Mouse (Mus musculus) heart, postnatal 14 days (tissue): ENCODE results near the gene Tm7sf2. TPM values are rescaled to one million over a fixed set of nuclear protein-coding genes. Genes with fewer than 3 reads are reported as not detected.
"Not testable (repeated sequence)": the region's sequence is repeated elsewhere in the genome, so short reads cannot be mapped to it uniquely, and the experiment has no call there.

ENCODE experiments used
- DNase-seq, 2 experiments: peaks; one replicate each; pipeline ENCODE4 v3.0.0; 2021 to 2022
- intact Hi-C: fragments of 180-260 bp; cut with DNase I; formaldehyde crosslinking; loops from one replicate; pipeline ENCODE4 v1.15.1; 2025
- total RNA-seq, 2 experiments: library from RNA; stranded (reverse); gene quantifications; 2 replicates each; pipeline ENCODE4 v1.2.3; 2021

Gene Tm7sf2
- total RNA-seq, 2 experiments from 2014 or later, result 2.9 to 5.5 TPM

DNA sequence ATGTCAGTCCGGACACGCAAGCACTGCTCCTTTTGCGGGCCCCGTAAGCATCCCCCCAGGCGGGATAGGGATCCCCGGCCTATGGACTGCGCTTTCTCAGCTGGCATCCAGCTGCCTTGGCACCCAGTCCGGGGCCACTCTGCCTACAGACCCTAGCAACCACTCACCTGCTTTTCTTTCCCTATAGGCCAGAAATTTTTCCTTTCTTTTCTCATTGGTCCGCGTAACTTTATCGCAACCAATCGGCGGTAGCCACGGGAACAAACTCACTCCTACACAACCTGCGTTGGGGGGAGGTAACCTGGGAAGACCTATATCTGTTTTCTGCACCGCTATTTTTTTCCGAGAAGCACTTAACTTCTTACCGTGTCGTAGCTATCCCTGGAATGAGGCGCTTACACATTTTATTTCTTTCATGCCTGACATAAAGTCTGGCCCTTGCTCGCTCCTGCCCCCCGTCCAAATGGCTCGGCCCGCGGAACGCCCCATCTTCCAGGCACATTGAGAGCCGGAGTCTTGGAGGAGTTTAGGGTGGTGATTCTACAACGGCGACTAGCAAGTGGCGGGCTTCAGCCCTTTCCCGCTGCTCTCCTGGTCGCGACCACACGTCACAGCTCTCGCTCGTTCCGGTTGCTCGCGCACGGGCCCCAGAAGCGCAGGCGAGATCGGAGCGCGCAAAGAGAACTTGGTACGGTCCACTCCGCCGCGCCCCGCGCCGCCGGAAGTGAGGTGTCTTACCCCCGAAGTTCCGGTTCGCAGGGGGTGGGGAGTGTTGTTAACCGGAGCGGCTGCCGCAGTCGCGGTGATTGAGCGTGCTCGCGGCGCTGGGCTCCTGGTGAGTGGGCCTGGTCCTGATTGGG is 21.6 kb downstream of the Tm7sf2 start, which contains the start of gene Syvn1:
Gene Syvn1, plus strand, starts transcription at position 283 of the 860 bp plus-strand sequence.
- intact Hi-C loops, result loop anchor here (5.0 kb wide), 2 partner anchors 81 to 129 kb away; partner anchors contain the start of gene Snx15

GRCm38 (mm10) chr19:6045366-6046293 is 22.5 kb downstream of the Tm7sf2 start:
- no peak for DNase-seq
- intact Hi-C loops, result loop anchor here (2.0 to 5.0 kb wide), 3 partner anchors 81 to 128 kb away; partner anchors contain the start of genes Pola2 and Snx15

More for the DNA sequence above, 21.6 kb downstream of the Tm7sf2 start, which contains the start of gene Syvn1:
- peak; percentile 89 to 90 for DNase-seq

DNA sequence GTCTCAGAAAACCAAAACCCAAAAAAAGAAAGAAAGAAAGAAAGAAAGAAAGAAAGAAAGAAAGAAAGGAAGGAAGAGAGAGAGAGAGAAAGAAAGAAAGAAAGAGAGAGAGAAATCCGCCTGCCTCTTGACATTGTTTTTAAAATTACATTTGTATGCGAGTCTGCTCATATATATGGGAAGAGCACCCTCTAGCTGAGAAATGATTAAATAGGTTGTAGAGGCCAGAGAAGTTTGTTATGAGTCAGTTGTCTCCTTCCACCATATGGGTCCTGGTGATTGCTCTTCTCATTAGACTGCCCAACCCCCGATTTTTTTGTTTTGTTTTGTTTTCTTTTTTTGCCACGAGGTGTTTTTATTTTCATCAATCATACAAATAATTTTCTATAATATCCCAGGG is 24.1 kb downstream of the Tm7sf2 start:
- intact Hi-C loops, result loop anchor here (2.0 kb wide), 1 partner anchor 79 kb away; the partner anchor contains the start of gene Pola2

DNA sequence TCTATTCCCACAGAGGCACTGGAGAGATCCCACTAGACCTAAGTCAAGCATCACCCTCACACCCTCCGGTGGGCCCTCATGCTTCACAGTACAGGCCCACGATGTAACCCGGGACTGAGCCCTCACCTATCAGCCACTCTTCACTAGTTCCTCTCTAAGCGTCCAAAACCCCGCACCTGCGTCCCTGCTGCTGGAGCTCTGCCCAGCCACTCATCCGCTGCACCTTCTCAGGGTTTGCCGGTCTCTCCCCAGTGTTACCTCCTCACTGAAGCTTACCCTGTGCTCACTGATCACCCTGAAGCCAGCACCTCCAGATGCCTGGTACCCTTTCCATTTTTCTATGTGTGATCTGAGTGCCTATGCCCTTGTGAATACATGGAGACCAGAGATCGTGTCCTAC is 25.9 kb downstream of the Tm7sf2 start:
- intact Hi-C loops, result no loop called here
- DNase-seq, result no peak

More for the DNA sequence above, 24.1 kb downstream of the Tm7sf2 start:
- not testable (repeated sequence) for DNase-seq

DNA sequence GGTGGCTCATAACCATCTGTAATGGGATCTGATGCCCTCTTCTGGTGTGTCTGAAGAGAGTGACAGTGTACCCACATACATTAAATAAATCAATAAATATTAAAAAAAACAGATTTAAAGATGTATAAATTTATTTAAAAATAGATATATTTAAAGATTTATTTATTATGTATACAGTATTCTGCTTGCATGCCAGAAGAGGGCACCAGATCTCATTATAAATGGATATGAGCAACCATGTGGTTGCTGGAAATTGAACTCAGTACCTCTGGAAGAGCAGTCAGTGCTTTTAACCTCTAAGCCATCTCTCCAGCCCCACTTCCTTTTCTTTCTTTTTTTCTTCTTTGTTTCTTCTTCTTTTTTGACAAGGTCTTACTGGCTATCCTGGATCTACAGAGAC is 28.2 kb downstream of the Tm7sf2 start:
- DNase-seq, result no peak
- intact Hi-C loops, result no loop called here

DNA sequence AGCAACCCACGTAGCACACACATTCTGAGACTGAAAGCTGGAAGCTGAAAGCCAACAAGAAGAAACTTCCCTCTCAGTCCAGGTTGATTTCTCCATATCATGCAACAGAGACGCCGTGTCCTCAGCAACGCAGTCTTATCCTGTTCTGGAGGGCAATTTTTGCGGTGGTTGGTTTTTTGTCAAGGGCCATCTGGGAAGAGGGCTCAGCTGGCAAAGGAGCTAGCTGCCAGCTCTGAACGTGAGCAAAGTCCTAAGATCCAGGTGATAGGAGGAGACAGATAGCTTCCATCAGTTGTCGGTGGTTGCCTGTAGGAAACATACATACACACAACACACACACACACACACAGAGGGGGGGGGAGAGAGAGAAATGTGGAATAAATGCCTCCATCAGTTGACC is 29.8 kb downstream of the Tm7sf2 start:
- DNase-seq, result no peak
- intact Hi-C loops, result no loop called here

DNA sequence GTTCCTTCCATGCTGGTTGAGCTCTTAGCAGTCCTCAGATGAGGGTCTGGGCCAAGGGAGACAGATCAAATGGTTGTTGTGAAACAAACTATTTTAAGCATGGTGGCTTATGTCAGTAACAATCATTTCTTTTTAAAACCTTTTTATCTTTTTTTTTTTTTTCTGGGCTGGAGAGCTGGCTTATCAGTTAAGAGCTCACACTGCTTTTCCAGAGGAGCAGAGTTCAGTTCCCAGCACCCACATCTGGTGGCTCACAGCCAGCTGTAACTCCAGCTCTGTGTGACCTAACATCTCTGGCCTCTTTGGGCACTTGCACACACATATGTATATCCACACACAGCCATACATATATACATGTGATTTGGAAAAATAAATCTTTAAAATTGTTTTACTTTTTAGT is 30.5 kb downstream of the Tm7sf2 start:
- DNase-seq, result no peak
- intact Hi-C loops, result no loop called here

DNA sequence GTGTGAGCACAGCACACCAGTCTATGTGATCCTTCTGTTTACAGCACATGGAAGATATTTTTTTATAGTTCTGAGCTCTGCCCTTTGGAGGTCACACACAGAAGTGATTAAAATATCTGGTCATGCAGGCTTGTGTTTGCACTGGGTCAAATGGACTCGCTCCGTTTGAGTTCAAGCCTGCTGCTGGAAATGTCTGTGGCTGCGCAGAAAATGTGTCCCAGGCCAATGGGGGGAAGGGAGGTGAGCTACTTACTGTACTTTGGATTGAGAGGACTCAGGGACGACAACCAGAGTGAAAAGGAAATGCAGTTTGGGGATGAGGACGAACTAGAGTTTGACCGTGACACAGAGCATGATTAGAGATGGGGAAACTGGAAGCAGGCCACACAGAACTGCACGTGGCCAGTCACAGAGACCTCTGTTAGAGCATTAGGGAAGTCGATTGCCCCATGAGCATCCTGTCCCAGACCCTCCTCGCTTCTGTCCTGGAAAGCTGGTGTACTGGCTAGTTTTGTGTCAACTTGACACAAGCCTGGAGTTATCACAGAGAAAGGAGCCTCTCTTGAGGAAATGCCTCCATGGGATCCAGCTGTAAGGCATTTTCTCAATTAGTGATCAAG is 32.1 kb downstream of the Tm7sf2 start:
- intact Hi-C loops, result no loop called here
- DNase-seq, result no peak

GRCm38 (mm10) chr19:6030520-6031280 is 37.5 kb downstream of the Tm7sf2 start:
- no peak for DNase-seq
- intact Hi-C loops, result no loop called here

- no peak for DNase-seq
- intact Hi-C loops, result no loop called here
These were observed 38.7 kb downstream of the Tm7sf2 start for GRCm38 (mm10) chr19:6029426-6029825.

DNA sequence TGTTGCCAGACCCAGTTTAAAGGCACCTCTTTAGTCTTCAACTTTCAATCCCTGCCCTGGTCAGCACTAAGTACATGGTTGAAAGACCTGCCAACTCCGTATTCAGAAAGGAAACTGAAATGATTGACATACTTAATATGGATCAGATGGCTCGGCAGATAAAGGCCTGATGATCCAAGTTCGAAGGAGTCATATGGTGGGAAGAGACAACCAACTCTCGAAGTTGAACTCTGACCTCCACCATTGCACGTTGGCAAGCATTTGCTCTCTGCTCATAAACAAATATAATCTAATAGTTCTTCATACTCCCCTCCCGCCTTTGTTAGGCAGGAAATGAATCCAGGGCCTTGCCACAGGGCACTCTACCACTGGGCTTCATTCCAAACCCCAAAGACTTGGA is 39.2 kb downstream of the Tm7sf2 start:
- intact Hi-C loops, result no loop called here

DNA sequence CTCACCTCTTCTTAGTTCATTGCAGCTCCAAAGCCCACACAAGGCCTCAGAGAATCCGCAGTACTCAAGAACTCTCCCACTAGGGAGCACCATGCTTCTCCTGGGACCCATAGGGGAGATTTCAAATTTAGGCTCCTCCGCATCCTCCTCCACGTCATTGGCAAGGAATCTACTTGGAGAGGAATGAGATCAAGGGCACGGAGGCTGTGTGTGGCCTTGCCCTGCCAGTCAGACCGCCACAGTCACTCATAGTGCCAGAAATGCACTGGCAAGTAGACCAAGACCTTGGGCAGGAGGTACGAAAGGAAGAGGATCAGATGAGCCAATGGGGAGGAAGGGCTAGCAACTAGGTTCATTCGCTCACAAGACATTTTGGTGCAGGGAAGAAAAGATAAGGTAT is 44.2 kb downstream of the Tm7sf2 start:
- intact Hi-C loops, result no loop called here
- DNase-seq, result no peak

More for the DNA sequence above, 39.2 kb downstream of the Tm7sf2 start:
- DNase-seq, result no peak

GRCm38 (mm10) chr19:6023059-6023458 is 45.1 kb downstream of the Tm7sf2 start:
- intact Hi-C loops, result no loop called here
- DNase-seq, result no peak

GRCm38 (mm10) chr19:6020276-6020675 is 47.9 kb downstream of the Tm7sf2 start:
- no peak for DNase-seq
- intact Hi-C loops, result no loop called here

DNA sequence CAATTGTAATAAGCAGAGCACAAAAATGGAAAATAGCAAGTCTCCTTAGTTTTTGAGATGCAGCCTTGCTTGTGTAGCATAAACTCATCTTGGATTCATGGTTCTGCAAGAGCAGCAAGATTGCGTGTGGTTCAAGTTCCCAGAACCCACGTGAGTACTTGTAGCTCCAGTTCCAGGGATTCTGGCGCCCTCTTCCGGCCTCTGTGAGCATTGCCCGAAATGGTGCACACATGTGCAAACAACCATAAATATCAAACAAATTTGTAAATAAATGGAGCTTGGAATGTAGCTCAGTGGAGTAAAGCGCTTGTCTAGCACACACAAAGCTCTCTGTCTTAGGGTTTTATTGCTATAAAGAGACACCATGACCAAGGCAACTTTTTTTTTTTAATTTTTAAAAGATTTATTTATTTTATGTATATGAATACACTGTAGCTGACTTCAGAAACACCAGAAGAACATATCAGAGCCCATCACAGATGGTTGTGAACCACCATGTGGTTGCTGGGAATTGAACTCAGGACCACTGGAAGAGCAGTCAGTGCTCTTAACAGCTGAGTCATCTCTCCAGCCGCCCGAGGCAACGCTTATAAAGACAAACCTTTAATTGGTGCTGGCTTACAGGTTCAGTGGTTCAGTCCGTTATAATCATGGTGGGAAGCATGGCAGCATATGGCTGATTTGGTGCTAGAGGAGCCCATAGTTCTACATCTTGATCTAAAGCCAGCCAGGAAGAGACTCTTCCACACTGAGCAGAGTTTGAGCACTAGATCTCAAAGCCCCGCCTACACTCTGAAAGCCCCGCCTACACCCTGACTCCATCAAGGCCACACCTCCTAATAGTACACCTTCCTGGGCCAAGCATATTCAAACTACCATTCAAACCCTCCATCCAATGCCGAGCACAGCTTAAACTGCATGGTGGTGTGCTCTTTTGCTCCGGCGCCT is 49.8 kb downstream of the Tm7sf2 start:
- intact Hi-C loops, result loop anchor here (1.0 to 5.0 kb wide), 2 partner anchors 53 to 96 kb away; partner anchors contain the start of gene Cdc42ep2
- DNase-seq, result peak; percentile 86 to 92

DNA sequence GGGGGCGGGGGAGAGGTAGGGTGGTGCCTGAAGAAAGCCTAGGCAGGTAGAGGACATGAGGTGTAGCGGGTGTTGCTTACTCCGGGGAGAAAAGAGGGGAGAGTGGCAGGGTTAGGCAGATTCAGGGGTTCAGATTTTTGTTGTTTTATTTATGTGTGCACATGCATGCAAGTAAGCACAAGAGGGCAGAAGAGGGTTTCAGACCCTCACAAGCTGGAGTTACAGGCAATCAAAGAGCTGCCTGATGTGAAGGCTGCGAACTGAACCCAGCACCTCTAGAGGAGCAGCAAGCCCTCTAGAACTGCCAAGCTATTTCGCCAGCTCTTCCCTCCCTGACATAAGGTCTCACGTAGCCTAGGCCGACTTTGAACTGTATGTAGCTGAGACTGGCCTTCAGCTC is 51.6 kb downstream of the Tm7sf2 start:
- DNase-seq, result no peak
- intact Hi-C loops, result loop anchor here (5.0 kb wide), 1 partner anchor 94 kb away; the partner anchor contains the start of gene Cdc42ep2

DNA sequence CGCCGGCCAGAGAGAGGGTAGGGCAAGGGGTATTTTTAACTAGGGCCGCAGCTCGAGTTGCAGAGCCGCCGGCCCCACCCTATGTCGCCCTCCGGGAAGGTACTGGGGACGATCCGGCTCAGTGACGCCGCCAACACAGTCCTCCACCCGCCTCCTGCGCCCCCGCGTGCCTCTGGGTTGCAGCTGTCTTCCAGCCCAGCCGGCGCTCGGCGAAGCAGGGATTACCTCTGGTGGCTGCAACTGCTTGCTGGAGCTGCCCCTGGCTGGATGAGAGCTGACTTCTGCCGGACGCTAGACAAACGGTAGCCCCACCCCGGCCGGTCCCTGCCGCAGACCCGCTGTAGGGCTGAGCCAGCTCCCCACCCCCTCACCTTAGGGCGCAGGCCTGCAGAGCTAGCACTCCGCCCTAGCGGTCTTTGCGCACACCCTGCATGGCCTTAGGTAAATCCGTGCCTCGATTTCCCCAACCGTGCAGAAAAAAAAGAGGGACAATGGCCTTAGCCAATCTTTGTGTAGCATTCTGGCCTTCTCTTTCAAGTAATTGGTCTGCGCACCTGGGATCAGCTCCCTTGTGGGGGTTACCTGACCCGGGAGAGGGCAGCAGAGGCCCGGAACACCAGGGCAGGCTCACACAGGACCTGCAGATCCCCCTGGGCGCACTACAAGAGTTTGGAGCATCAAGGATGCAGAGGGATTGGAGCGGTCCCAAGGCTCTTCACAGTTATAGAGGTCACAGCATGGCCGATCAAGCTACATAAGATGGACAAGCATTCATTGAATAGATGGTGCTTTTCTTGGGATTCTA is 52.5 kb downstream of the Tm7sf2 start, which contains the start of gene Capn1:
Gene Capn1, minus strand, starts transcription at position 387 of the 805 bp plus-strand sequence.
- DNase-seq, result peak; percentile 76 to 79
- intact Hi-C loops, result loop anchor here (5.0 kb wide), 1 partner anchor 93 kb away; the partner anchor contains the start of gene Cdc42ep2
